Mouse (Mus musculus) embryonic stem cell, embryonic (primary cell): ENCODE results near the gene Matn4.

Experiments used
- CTCF ChIA-PET, 4 experiments: fragments of 300-600 bp in 2 of 4; fragments of 350-600 bp in 2 of 4; sonication (Branson Sonifier 250); formaldehyde crosslinking; loops; one replicate each; lab custom pipeline; 2022; ENCODE audit warnings: inconsistent platforms in 2 of 4; lab: Charles Lee
- POLR2A ChIA-PET, 4 experiments: fragments of 300-600 bp in 2 of 4; fragments of 350-600 bp in 2 of 4; sonication (Branson Sonifier 250); formaldehyde crosslinking; loops; one replicate each; lab custom pipeline; 2022; ENCODE audit warnings: antibody characterized with exemption in 4 of 4, inconsistent platforms in 1 of 4; lab: Charles Lee

The Matn4 gene

GRCm38 (mm10) chr2:164429881-164430615 is 25.1 kb upstream of the Matn4 start:
- CTCF ChIA-PET = interaction anchor here (0.5 to 1.8 kb wide), 25 partner anchors 11 to 1156 kb away, joined by 3 to 11 read pairs (median 4); partner anchors contain the start of genes Sys1 (in 2 of the 4), Gm20458 (in 1 of the 4), Rbpjl (in 1 of the 4) and Sdc4 (in 1 of the 4)

GRCm38 (mm10) chr2:164428451-164428850 is 23.5 kb upstream of the Matn4 start:
- POLR2A ChIA-PET = interaction anchor here (0.6 to 36.5 kb wide), 9 partner anchors 4 to 69 kb away, joined by 3 to 985 read pairs (median 140); partner anchors contain the start of genes Sdc4 (in 3 of the 4), Gm20458 (in 2 of the 4), Sys1 (in 2 of the 4) and Pigt (in 1 of the 4)
- CTCF ChIA-PET = interaction anchor here in 3 of 4 experiments (0.5 to 1.9 kb wide), 9 partner anchors 9 to 327 kb away, joined by 3 to 9 read pairs (median 4); partner anchors contain the start of gene Gm20458 (in 1 of the 3)

More at GRCm38 (mm10) chr2:164429881-164430615, 25.1 kb upstream of the Matn4 start:
- POLR2A ChIA-PET = interaction anchor here (0.7 to 36.5 kb wide), 23 partner anchors 6 to 393 kb away, joined by 3 to 985 read pairs (median 4); partner anchors contain the start of genes Sdc4 (in 3 of the 4), Gm20458 (in 2 of the 4), Sys1 (in 2 of the 4) and Acot8 (in 1 of the 4)

- CTCF ChIA-PET = interaction anchor here (0.6 to 1.9 kb wide), 9 partner anchors 10 to 34 kb away, joined by 3 to 9 read pairs (median 5); partner anchors contain the start of gene Gm20458 (in 1 of the 4)
- POLR2A ChIA-PET = interaction anchor here (0.6 to 36.5 kb wide), 15 partner anchors 3 to 430 kb away, joined by 3 to 985 read pairs (median 5); partner anchors contain the start of genes Sdc4 (in 4 of the 4), Gm20458 (in 2 of the 4), Sys1 (in 2 of the 4) and Zswim1 (in 1 of the 4)
Observed at GRCm38 (mm10) chr2:164426952-164427351, 22.0 kb upstream of the Matn4 start.

- ChIA-PET CTCF (interaction anchor here (0.5 to 1.6 kb wide), 16 partner anchors 8 to 998 kb away, joined by 3 to 9 read pairs (median 4); no protein-coding TSS in a partner anchor), POLR2A (interaction anchor here (0.6 to 36.5 kb wide), 17 partner anchors 2 to 687 kb away, joined by 3 to 985 read pairs (median 5); partner anchors contain the start of genes Gm20458 (in 3 of the 4), Sdc4 (in 3 of the 4), Sys1 (in 2 of the 4) and Zswim1 (in 1 of the 4))
Observed at GRCm38 (mm10) chr2:164426121-164426520, 21.2 kb upstream of the Matn4 start.

GRCm38 (mm10) chr2:164425401-164425800 is 20.4 kb upstream of the Matn4 start:
- ChIA-PET POLR2A (interaction anchor here in 3 of 4 experiments (0.6 to 36.5 kb wide), 15 partner anchors 1 to 398 kb away, joined by 3 to 985 read pairs (median 5); partner anchors contain the start of genes Sdc4 (in 3 of the 3), Gm20458 (in 2 of the 3), Sys1 (in 1 of the 3) and Zswim1 (in 1 of the 3)), CTCF (interaction anchor here (0.5 to 1.6 kb wide), 10 partner anchors 8 to 997 kb away, joined by 3 to 9 read pairs (median 4); no protein-coding TSS in a partner anchor)

GRCm38 (mm10) chr2:164424406-164424805 is 19.4 kb upstream of the Matn4 start:
- CTCF ChIA-PET = interaction anchor here (0.6 to 1.5 kb wide), 13 partner anchors 10 to 506 kb away, joined by 3 to 5 read pairs (median 3); partner anchors contain the start of gene Gm20458 (in 1 of the 4)

GRCm38 (mm10) chr2:164423464-164423863 is 18.5 kb upstream of the Matn4 start:
- ChIA-PET POLR2A (interaction anchor here in 3 of 4 experiments (0.8 to 25.2 kb wide), 11 partner anchors 10 to 126 kb away, joined by 3 to 985 read pairs (median 5); partner anchors contain the start of genes Sdc4 (in 3 of the 3), Gm20458 (in 1 of the 3) and Sys1 (in 1 of the 3)), CTCF (interaction anchor here in 2 of 4 experiments (0.7 to 1.5 kb wide), 7 partner anchors 10 to 169 kb away, joined by 3 to 5 read pairs (median 4); partner anchors contain the start of gene Gm20458 (in 1 of the 2))

More at GRCm38 (mm10) chr2:164424406-164424805, 19.4 kb upstream of the Matn4 start:
- POLR2A ChIA-PET = interaction anchor here in 3 of 4 experiments (0.6 to 25.2 kb wide), 12 partner anchors 9 to 619 kb away, joined by 3 to 985 read pairs (median 5); partner anchors contain the start of genes Sdc4 (in 3 of the 3), Gm20458 (in 1 of the 3) and Sys1 (in 1 of the 3)

- ChIA-PET POLR2A (interaction anchor here in 3 of 4 experiments (1.0 to 25.2 kb wide), 8 partner anchors 10 to 127 kb away, joined by 3 to 985 read pairs (median 6); partner anchors contain the start of genes Sdc4 (in 3 of the 3), Gm20458 (in 1 of the 3) and Sys1 (in 1 of the 3)), CTCF (interaction anchor here in 3 of 4 experiments (0.7 to 1.5 kb wide), 4 partner anchors 9 to 170 kb away, joined by 3 to 4 read pairs (median 4); no protein-coding TSS in a partner anchor)
Observed at GRCm38 (mm10) chr2:164422675-164423393, 17.9 kb upstream of the Matn4 start.

GRCm38 (mm10) chr2:164421979-164422378 is 17.0 kb upstream of the Matn4 start:
- CTCF ChIA-PET = interaction anchor here in 2 of 4 experiments (0.7 to 1.4 kb wide), 3 partner anchors 11 to 48 kb away, joined by 3 read pairs; no protein-coding TSS in a partner anchor
- POLR2A ChIA-PET = interaction anchor here in 3 of 4 experiments (1.3 to 25.2 kb wide), 4 partner anchors 20 to 34 kb away, joined by 4 to 985 read pairs (median 183); partner anchors contain the start of genes Sdc4 (in 3 of the 3), Gm20458 (in 1 of the 3) and Sys1 (in 1 of the 3)

- CTCF ChIA-PET = interaction anchor here in 2 of 4 experiments (1.2 to 1.4 kb wide), 2 partner anchors 14 to 49 kb away, joined by 3 read pairs; no protein-coding TSS in a partner anchor
- POLR2A ChIA-PET = interaction anchor here in 3 of 4 experiments (1.4 to 25.2 kb wide), 3 partner anchors 9 to 23 kb away, joined by 3 to 985 read pairs (median 145); partner anchors contain the start of genes Sdc4 (in 2 of the 3), Gm20458 (in 1 of the 3) and Sys1 (in 1 of the 3)
Observed at GRCm38 (mm10) chr2:164421306-164421705, 16.3 kb upstream of the Matn4 start.

- ChIA-PET CTCF (interaction anchor here in 3 of 4 experiments (0.6 to 2.8 kb wide), 20 partner anchors 9 to 1564 kb away, joined by 3 to 11 read pairs (median 5); partner anchors contain the start of genes Gm20458 (in 1 of the 3) and Matn4 (in 1 of the 3)), POLR2A (interaction anchor here (0.6 to 25.2 kb wide), 29 partner anchors 8 to 939 kb away, joined by 3 to 985 read pairs (median 4); partner anchors contain the start of genes Sdc4 (in 3 of the 4), Gm20458 (in 2 of the 4), Matn4 (in 1 of the 4) and Sys1 (in 1 of the 4))
Observed at GRCm38 (mm10) chr2:164419489-164419888, 14.5 kb upstream of the Matn4 start.

- CTCF ChIA-PET = interaction anchor here in 3 of 4 experiments (0.7 to 2.8 kb wide), 28 partner anchors 8 to 308 kb away, joined by 3 to 21 read pairs (median 6); partner anchors contain the start of genes Gm20458 (in 2 of the 3), Matn4 (in 2 of the 3), Slpi (in 2 of the 3) and Sys1 (in 1 of the 3)
- POLR2A ChIA-PET = interaction anchor here (0.5 to 25.2 kb wide), 32 partner anchors 8 to 625 kb away, joined by 3 to 985 read pairs (median 4); partner anchors contain the start of genes Sdc4 (in 3 of the 4), Gm20458 (in 2 of the 4), Matn4 (in 2 of the 4) and Sys1 (in 1 of the 4)
Observed at GRCm38 (mm10) chr2:164418308-164418875, 13.4 kb upstream of the Matn4 start.

- POLR2A ChIA-PET = interaction anchor here in 3 of 4 experiments (0.7 to 25.2 kb wide), 23 partner anchors 11 to 145 kb away, joined by 3 to 985 read pairs (median 4); partner anchors contain the start of genes Sdc4 (in 3 of the 3), Gm20458 (in 2 of the 3), Sys1 (in 2 of the 3) and Pigt (in 1 of the 3)
- CTCF ChIA-PET = interaction anchor here (0.5 to 2.8 kb wide), 81 partner anchors 8 to 1130 kb away, joined by 3 to 21 read pairs (median 5); partner anchors contain the start of genes Gm20458 (in 3 of the 4), Matn4 (in 3 of the 4), Sys1 (in 2 of the 4) and Slpi (in 1 of the 4)
Observed at GRCm38 (mm10) chr2:164417198-164417597, 12.2 kb upstream of the Matn4 start.

- POLR2A ChIA-PET = interaction anchor here (0.5 to 25.2 kb wide), 7 partner anchors 10 to 107 kb away, joined by 3 to 985 read pairs (median 9); partner anchors contain the start of genes Gm20458 (in 1 of the 4), Matn4 (in 1 of the 4), Sdc4 (in 1 of the 4) and Sys1 (in 1 of the 4)
Observed at GRCm38 (mm10) chr2:164414581-164414980, 9.6 kb upstream of the Matn4 start.

More at GRCm38 (mm10) chr2:164414581-164414980, 9.6 kb upstream of the Matn4 start:
- CTCF ChIA-PET = interaction anchor here in 2 of 4 experiments (0.7 to 2.1 kb wide), 13 partner anchors 9 to 148 kb away, joined by 3 to 9 read pairs (median 4); partner anchors contain the start of genes Matn4 (in 1 of the 2), Rbpjl (in 1 of the 2) and Slpi (in 1 of the 2)
